Mouse (Mus musculus) embryo, embryonic 9.5 days (tissue): ENCODE measurements at regions not wholly inside any gene's neighbourhood (a gene's known extent, or its start where the extent isn't known, plus 50 kb on each side); places are given as distances from the start of the nearest gene placed in this dataset.

Source experiments
- DNase-seq: peaks from one replicate; pipeline ENCODE4 v3.0.0-alpha.2; 2017; ENCODE audit errors: extremely low spot score

GRCm38 (mm10) chr1:138011581-138011980, 163.9 kb downstream of the Ptprc start:
- no peak for DNase-seq

DNA sequence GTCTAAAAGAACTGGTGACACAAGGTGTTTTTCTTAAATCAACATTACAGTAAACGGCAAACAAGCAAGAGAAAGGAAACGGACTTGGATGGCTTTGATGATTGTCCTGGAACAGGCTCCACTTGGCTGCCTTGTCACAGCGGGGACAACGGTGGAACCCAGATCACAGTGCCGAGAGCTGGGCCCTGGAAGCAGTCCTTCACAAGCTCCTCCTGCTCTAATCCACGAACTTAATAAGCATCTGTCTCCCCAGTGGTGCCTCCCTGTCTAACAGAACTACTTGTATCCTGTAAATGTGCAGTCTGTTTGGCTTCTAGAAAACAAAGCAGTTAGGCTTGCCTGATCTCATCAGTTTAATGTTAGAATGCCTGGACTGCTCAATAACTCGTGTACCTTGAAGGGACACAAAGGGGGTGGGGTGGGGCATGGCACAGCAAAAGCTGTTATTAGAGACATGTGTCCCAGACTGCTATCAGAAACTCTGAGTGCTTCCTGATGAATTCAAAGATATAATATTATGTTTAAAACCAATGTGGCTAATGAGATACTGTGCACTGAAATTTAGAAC, 164.5 kb downstream of the Ptprc start:
- DNase-seq: no peak

- no peak for DNase-seq
These were observed 168.7 kb downstream of the Ptprc start for GRCm38 (mm10) chr1:138006811-138007210.

- no peak for DNase-seq
These were observed 171.2 kb downstream of the Ptprc start for GRCm38 (mm10) chr1:138004319-138004718.

- no peak for DNase-seq
These were observed 176.1 kb downstream of the Ptprc start for GRCm38 (mm10) chr1:137999268-137999900.

GRCm38 (mm10) chr1:137996041-137996440, 179.5 kb downstream of the Ptprc start:
- DNase-seq: no peak

DNA sequence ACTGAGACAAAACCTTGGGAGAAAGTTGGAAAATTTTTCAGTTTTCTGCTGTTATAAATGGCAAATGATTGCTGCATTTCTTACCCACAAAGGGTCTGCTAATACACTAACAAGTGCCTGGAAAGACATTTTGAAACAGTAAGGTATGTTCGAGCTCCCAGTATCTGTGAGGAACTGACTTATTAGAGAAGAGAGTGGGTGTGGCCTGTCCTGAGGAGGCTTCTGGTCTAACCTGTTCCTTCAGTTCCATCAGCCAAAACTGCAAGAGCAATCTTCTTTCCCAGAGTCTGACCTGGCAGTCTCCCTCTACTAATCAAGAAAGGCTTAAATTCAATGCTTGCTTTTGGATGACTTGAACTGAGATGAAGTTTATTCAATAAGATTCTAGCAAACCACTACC, 183.6 kb downstream of the Ptprc start:
- DNase-seq: no peak

DNA sequence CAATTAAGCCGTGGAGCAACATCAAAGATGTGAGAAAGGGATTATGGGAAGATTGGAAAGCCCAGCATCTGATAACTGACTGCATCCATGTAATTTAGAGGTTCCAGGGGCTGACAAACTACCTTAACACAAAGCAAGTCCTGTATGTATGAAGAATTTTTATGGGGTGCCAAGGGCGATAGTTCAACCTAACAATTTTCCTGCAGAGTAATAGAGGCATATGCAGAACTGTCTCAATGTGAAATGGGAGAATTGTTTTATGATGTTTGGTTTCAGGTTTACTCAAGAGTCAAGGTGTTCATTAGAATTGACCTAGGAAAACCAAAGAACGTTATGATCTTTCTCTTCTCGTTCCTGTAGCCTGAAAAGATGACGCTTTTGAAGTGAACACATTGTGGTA, 184.1 kb downstream of the Ptprc start:
- DNase-seq: no peak

DNA sequence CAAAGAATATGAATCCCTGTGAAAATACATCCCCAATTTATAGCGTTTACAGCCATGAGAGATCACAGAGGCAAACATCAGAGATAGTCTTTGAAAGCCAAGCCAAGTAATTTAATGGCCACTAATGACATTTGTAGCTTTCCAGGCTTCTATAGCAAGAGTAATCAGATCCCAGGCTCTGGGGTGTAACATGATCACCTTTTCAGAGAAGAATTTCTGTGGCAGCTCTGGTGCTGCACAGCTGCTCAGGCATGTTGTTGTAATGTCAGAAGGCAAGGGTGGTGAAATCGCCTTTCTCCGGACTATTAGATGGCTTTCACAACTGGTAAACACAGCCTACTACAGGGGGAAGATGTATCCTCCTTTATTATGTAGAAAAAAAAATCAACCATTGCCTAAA, 202.1 kb downstream of the Ptprc start:
- peak; percentile 31 for DNase-seq

- DNase-seq: peak; percentile 12
These were observed 202.7 kb downstream of the Ptprc start for GRCm38 (mm10) chr1:137972620-137973350.

- DNase-seq: no peak
These were observed 209.2 kb downstream of the Ptprc start for GRCm38 (mm10) chr1:137966151-137966836.

GRCm38 (mm10) chr1:137963656-137964055, 211.9 kb downstream of the Ptprc start:
- DNase-seq: no peak

DNA sequence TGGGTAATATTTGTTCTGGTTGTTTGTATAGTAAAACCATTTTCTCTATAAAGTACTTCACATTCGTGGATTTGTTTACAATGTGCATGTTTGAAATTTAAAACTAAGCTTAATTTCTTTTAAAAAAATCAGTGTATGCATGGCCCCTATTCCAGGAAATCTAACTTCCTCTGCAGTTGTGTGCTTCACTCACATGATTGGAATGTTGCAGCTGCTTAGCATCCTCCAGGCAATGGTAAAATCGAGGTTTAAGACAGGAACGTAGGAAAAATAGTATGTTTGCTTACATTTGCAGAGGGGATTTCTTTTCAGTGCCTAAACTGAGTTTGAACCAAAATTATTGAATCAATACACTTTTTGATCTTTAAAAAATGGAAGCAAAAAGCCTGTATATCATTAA, 217.5 kb downstream of the Ptprc start:
- no peak for DNase-seq

- DNase-seq: no peak
These were observed 219.5 kb downstream of the Ptprc start for GRCm38 (mm10) chr1:137955993-137956392.

DNA sequence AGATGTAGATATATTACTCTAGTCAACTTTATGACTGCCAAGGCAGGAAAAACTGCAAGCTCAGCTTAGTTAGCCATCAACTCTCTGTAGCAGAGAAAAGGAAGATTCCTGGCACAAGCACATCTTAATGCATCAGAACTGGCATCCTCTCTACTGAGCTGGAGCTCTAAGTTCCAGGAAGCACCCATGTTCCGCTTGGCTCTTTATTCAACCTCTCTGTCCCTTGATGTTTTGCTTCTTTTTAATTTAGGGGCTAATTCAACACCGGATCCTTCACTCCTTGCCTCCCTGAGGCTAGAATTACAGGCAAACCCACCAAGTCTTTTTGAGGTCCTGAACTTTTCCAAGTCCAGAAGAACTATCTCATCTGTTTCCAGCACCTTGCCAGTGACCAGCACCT, 220.4 kb downstream of the Ptprc start:
- DNase-seq: no peak

GRCm38 (mm10) chr1:137953369-137953768, 222.1 kb downstream of the Ptprc start:
- DNase-seq: no peak

GRCm38 (mm10) chr1:137952777-137953176, 222.7 kb downstream of the Ptprc start:
- no peak for DNase-seq

DNA sequence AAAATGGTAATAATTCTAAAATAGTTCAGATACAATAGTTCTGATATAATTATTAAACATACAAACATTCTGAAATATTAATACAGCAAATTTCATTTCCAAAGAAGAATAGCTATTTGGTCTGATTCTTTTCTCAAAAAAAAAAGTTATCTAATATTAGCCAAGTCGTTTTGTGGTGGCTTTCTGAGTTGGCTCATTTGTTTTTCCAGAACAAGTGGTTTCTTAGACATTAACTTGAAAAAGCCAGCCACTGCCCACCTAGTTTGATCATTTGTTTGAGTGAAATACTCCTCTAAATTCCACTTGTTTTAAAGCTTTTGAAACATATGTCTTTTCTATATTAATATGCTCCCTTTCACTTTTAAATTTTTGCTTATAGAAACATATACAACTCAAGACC, 227.6 kb downstream of the Ptprc start:
- DNase-seq: no peak

DNA sequence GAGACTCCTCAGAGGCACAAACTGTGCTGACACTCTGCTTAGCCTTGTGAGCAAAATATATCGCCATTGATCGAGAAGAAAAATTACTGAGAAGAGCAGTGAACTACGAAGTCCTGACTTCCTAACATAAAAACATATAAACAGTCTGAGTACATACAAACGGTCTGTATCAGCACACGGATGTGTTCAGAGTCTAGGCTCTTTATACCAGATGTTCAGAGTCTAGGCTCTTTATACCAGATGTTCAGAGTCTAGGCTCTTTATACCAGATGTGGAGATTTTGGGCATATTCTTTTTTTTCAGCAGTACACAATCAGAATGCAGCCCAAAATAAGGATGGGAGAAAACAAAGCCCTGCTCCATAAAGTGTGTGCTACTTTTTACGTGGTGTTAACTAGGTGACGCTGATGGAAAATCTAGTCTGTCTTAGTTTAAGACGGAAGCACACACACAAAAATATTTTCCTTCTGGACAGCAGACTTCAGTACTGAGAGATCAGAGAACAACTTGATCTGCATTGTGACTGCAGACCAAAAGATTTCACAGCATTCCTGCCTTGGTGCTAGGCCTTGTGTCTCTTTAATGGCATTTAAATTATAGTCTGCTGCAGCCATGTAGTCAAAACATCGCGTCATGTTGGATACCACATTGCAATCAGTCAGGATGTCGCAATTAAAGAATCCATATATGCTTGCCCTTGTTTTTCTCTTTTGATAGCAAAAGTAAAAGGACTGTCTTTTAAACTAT, 233.6 kb downstream of the Ptprc start:
- no peak for DNase-seq

- no peak for DNase-seq
These were observed 239.8 kb downstream of the Ptprc start for GRCm38 (mm10) chr1:137935746-137936145.

GRCm38 (mm10) chr1:137929764-137930163, 245.7 kb downstream of the Ptprc start:
- no peak for DNase-seq

DNA sequence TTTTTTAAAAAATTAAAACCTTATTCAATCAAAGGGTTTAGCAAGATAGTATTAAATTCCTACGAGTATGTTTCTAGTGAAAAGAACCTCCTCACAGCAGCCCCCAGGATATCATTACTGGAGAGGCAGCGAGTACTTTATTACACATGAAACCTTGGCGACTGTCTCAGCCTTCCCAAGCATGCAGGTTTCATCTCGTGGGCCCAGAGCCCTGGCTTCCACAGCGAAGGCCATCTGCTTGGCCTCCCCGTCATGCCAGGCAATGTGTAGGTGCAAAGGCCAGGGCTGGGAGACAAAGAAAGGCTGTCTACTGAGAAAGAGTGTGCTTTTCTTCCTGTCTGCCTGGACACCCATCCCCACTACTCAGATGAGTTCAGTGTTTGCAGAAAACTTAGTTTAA, 247.0 kb downstream of the Ptprc start:
- DNase-seq: peak; percentile 63
